Mouse (Mus musculus) liver, embryonic 16.5 days (tissue): ENCODE results near the gene Gm26620. TPM values are rescaled to one million over a fixed set of nuclear protein-coding genes. Genes with fewer than 3 reads are reported as not detected.

Experiments
- ATAC-seq: fragments of 200-750 bp; cut with Nextera tagmentation; 2 replicates; pipeline ENCODE4 v1.8.0; 2017; ENCODE audit warnings: low read depth, mild to moderate bottlenecking, moderate number of reproducible peaks, moderate library complexity
- H3K27ac ChIP-seq: fragments of 300-500 bp; sonication (generic); 2 replicates; pipeline ENCODE4 v1.5.1; 2014; ENCODE audit warnings: mild to moderate bottlenecking, low read length
- H3K27me3 ChIP-seq: fragments of 300-500 bp; sonication (generic); 2 replicates; pipeline ENCODE4 v1.6.1; 2014; ENCODE audit warnings: low read depth, low read length, mixed read lengths; ENCODE audit not compliant: control insufficient read depth, insufficient read depth
- H3K36me3 ChIP-seq: fragments of 300-500 bp; sonication (generic); 2 replicates; pipeline ENCODE4 v1.6.1; 2014; ENCODE audit warnings: mild to moderate bottlenecking; ENCODE audit not compliant: control insufficient read depth, insufficient read depth
- H3K4me1 ChIP-seq: fragments of 300-500 bp; sonication (generic); 2 replicates; pipeline ENCODE4 v1.6.1; 2014; ENCODE audit warnings: low read depth, low read length, mixed read lengths; ENCODE audit not compliant: control insufficient read depth
- H3K4me2 ChIP-seq: fragments of 300-500 bp; sonication (generic); 2 replicates; pipeline ENCODE4 v1.6.1; 2014; ENCODE audit warnings: low read depth, low read length, mixed read lengths
- H3K4me3 ChIP-seq: fragments of 300-500 bp; sonication (generic); 2 replicates; pipeline ENCODE4 v1.5.1; 2014; ENCODE audit warnings: low read depth, mild to moderate bottlenecking, low read length
- H3K9ac ChIP-seq: fragments of 300-500 bp; sonication (generic); 2 replicates; pipeline ENCODE4 v1.6.1; 2014; ENCODE audit warnings: low read depth, low read length
- H3K9me3 ChIP-seq: fragments of 300-500 bp; sonication (generic); replicated peaks from 2 replicates; pipeline ENCODE4 v1.6.1; 2016; ENCODE audit warnings: low read length; ENCODE audit not compliant: control insufficient read depth
- WGBS: fragments of 180-500 bp; shearing (Covaris S2); extraction: QIAGEN DNeasy Blood & Tissue Kit; methylation state at CpG from one replicate; pipeline ENCODE4 v1.1.7; 2014; ENCODE audit not compliant: insufficient replicate concordance; 5-methylcytosine and 5-hydroxymethylcytosine counted together
- polyA plus RNA-seq: library from polyadenylated mRNA; unstranded; fragments of >200 nt; fragmentation: Nextera tagmentation; extraction: Ambion mirVana; gene quantifications from 2 replicates; pipeline ENCODE4 v1.2.1, GENCODE M21; 2015

Gm26620 gene
- polyA plus RNA-seq, 1 experiment from 2014 or later: 0.44 TPM

GRCm38 (mm10) chr1:170901536-170902238, 16.8 kb downstream of the Gm26620 start:
- H3K4me1 ChIP-seq: peaks cover 5% of the 10 kb centered on the region; the same call in 1 of the 2 replicates
- ATAC-seq: peak; percentile 27; the same call in 1 of the 2 replicates
- no peaks in the 10 kb centered on the region for H3K9me3 ChIP-seq
- H3K9ac ChIP-seq: no peak overlapping the region
- WGBS: 28% methylated on average over 10 of the region's 10 CpGs
- H3K27me3 ChIP-seq: peaks cover 20% of the 10 kb centered on the region
- H3K36me3 ChIP-seq: no peaks in the 10 kb centered on the region
- peak overlapping the region; percentile 53; the same call in 1 of the 2 replicates for H3K4me2 ChIP-seq
- H3K27ac ChIP-seq: no peak overlapping the region
- H3K4me3 ChIP-seq: peak overlapping the region; percentile 4; the same call in 1 of the 2 replicates

- peaks cover 36% of the 10 kb centered on the region for H3K27me3 ChIP-seq
- 34% methylated on average over 5 of the region's 5 CpGs for WGBS
- H3K9ac ChIP-seq: no peak overlapping the region
- no peak overlapping the region for H3K27ac ChIP-seq
- no peak overlapping the region for H3K4me3 ChIP-seq
- peaks cover 12% of the 10 kb centered on the region for H3K4me1 ChIP-seq
- H3K4me2 ChIP-seq: no peak overlapping the region
- ATAC-seq: peak; percentile 46
- no peaks in the 10 kb centered on the region for H3K36me3 ChIP-seq
- no peaks in the 10 kb centered on the region for H3K9me3 ChIP-seq
Observed at GRCm38 (mm10) chr1:170903485-170903884, 18.6 kb downstream of the Gm26620 start.

DNA sequence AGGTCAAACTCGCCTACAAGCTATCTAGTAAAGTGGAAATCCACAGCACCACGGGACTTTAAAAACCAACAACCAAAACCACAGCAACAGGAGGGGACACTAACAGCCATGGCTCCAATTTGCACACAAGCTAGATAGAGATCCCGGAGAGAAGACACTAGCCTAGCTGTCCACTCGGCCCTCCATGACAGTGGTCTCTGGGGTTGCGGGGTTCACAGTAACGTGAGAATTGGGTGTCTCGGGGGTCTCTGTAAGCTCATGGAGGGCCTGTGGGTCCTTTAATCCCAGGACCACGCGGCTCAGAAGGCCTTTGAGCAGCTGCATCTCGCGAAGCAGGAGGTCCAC, 22.2 kb downstream of the Gm26620 start:
- H3K9ac ChIP-seq: no peak overlapping the region
- no peak overlapping the region for H3K4me3 ChIP-seq
- peaks cover 46% of the 10 kb centered on the region for H3K27me3 ChIP-seq
- 22% methylated on average over 11 of the region's 11 CpGs for WGBS
- no peak overlapping the region for H3K4me2 ChIP-seq
- H3K9me3 ChIP-seq: no peaks in the 10 kb centered on the region
- no peak for ATAC-seq
- H3K4me1 ChIP-seq: peaks cover 7% of the 10 kb centered on the region
- H3K27ac ChIP-seq: no peak overlapping the region
- no peaks in the 10 kb centered on the region for H3K36me3 ChIP-seq

DNA sequence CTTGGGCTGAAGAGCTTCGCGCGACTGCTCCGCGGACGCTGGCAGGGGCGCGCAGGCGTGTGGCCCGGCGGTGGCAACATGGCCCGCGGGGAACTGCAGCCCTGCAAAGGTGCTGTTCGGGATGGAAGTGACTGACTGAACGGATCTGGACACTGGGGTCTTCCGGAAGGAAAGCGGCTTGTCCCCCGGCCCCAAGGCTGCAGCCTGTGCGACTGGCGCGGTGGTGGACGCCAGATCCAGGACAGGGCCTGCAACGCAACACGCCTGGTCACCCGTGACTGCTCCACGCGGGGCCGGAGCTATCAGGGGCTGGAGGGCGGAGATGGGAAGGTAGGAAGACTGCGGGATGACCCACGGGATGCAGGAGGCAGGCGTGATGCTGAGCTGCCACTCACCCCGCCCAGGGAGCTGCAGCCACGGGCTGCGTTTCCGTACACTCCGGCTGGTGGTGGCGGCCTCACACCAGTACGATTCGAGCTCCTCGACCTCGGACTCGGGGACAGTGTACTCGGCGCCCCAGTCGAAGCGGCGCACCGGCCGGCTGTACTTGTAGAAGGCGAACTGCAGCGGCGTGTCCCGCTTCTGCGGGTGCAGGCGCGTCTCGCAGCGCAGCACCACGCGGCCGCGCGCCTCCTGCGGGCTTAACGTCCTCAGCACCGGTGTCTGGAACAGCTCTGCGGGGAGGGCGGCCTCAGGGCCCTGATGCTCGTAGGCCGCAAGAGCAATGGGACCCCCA, 22.8 kb downstream of the Gm26620 start:
- H3K4me2 ChIP-seq: peak overlapping the region; percentile 51
- H3K9ac ChIP-seq: no peak overlapping the region
- peaks cover 7% of the 10 kb centered on the region for H3K4me1 ChIP-seq
- H3K36me3 ChIP-seq: no peaks in the 10 kb centered on the region
- no peak for ATAC-seq
- H3K9me3 ChIP-seq: no peaks in the 10 kb centered on the region
- H3K27ac ChIP-seq: no peak overlapping the region
- H3K27me3 ChIP-seq: peaks cover 46% of the 10 kb centered on the region
- WGBS: 2% methylated on average over 71 of the region's 71 CpGs
- H3K4me3 ChIP-seq: peak overlapping the region; percentile 40

GRCm38 (mm10) chr1:170908341-170908740, 23.5 kb downstream of the Gm26620 start:
- Histone ChIP-seq H3K4me2 (peak overlapping the region; percentile 51), H3K27ac (no peak overlapping the region), H3K9ac (no peak overlapping the region), H3K4me1 (peaks cover 7% of the 10 kb centered on the region), H3K9me3 (no peaks in the 10 kb centered on the region), H3K36me3 (no peaks in the 10 kb centered on the region), H3K4me3 (peak overlapping the region; percentile 40; the same call in 1 of the 2 replicates), H3K27me3 (peaks cover 44% of the 10 kb centered on the region)
- no peak for ATAC-seq
- WGBS: 4% methylated on average over 21 of the region's 21 CpGs

- no peak overlapping the region for H3K27ac ChIP-seq
- no peak for ATAC-seq
- peaks cover 7% of the 10 kb centered on the region for H3K4me1 ChIP-seq
- WGBS: 51% methylated on average over 11 of the region's 11 CpGs
- no peaks in the 10 kb centered on the region for H3K9me3 ChIP-seq
- no peak overlapping the region for H3K4me3 ChIP-seq
- H3K36me3 ChIP-seq: no peaks in the 10 kb centered on the region
- peaks cover 27% of the 10 kb centered on the region for H3K27me3 ChIP-seq
- H3K4me2 ChIP-seq: no peak overlapping the region
- H3K9ac ChIP-seq: no peak overlapping the region
Observed at GRCm38 (mm10) chr1:170911907-170912660, 27.2 kb downstream of the Gm26620 start.

GRCm38 (mm10) chr1:170912891-170913615, 28.2 kb downstream of the Gm26620 start, which contains the start of gene Fcrlb:
Gene Fcrlb (minus strand): TSS chr1:170912941.
- no peak for ATAC-seq
- Histone ChIP-seq H3K27ac (no peak within 1 kb of the TSS), H3K27me3 (peaks cover 17% of the 10 kb centered on the region), H3K9ac (no peak within 1 kb of the TSS), H3K4me1 (peaks cover 3% of the 10 kb centered on the region), H3K36me3 (no peaks in the 10 kb centered on the region), H3K4me2 (no peak within 1 kb of the TSS), H3K4me3 (no peak within 1 kb of the TSS), H3K9me3 (no peaks in the 10 kb centered on the region)
- WGBS: 48% methylated on average over 5 of the region's 5 CpGs

GRCm38 (mm10) chr1:170915657-170916056, 30.8 kb downstream of the Gm26620 start:
- WGBS: 55% methylated on average over 5 of the region's 5 CpGs
- H3K4me2 ChIP-seq: no peak overlapping the region
- ATAC-seq: no peak
- no peak overlapping the region for H3K4me3 ChIP-seq
- H3K27ac ChIP-seq: no peak overlapping the region
- H3K36me3 ChIP-seq: no peaks in the 10 kb centered on the region
- H3K4me1 ChIP-seq: no peaks in the 10 kb centered on the region
- no peaks in the 10 kb centered on the region for H3K27me3 ChIP-seq
- H3K9ac ChIP-seq: no peak overlapping the region
- no peaks in the 10 kb centered on the region for H3K9me3 ChIP-seq
